Comparison of ENCODE assay signal across 11 mouse cellular contexts in the genomic region with DNA sequence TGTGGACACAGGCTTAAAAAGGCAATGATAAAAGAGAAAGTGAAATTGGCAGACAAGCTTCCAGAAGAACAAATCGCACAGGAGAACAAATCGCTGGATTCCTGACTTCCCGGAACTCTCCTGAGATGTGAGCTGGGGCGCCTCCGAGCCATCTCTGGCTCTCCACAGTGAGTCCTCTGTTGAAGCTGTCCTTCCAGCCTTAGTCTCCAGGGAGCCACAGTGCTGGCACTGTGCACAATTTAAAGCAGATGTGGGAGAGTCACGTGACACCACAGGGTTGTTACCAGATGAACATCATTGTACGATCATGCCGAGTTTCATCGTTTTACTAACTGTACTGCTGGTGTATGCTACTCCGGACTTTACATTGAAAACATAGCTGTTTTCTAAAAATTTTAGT.
DNase-seq lines count a peak whose midpoint lies in the region; ATAC-seq and TF ChIP-seq lines count a peak whose summit lies in the region.
"Had no signal": no experiment of that assay in that cellular context is flagged by ENCODE, and none has a peak within 500 bp of the region (broad histone marks: within the 10 kb centered on the region; RNA-seq: fewer than 3 reads in every experiment).

No protein-coding gene starts in this region.

- intact Hi-C loops in gastrocnemius, postnatal 36 days (cut with DNase I), result no loop called here

- H3K9me3 ChIP-seq in hindbrain, embryonic 15.5 days, result no peaks in the 10 kb centered on the region
- H3K9me3 ChIP-seq in hindbrain, embryonic 14.5 days (ENCODE audit: control insufficient read depth, low read length), result no peaks in the 10 kb centered on the region
- H3K9me3 ChIP-seq in limb, embryonic 11.5 days (ENCODE audit: control insufficient read depth, low read length), result no peaks in the 10 kb centered on the region
- no peaks in the 10 kb centered on the region for H3K9me3 ChIP-seq in lung, postnatal 0 days (ENCODE audit: low read length)

- 0 out of 2 replicates have a peak overlapping the region, but pooled peaks have one; percentile 10 for H3K4me2 ChIP-seq in hindbrain, embryonic 15.5 days
- no peak overlapping the region for H3K4me2 ChIP-seq in hindbrain, embryonic 14.5 days (replicated peaks)
- H3K4me2 ChIP-seq in limb, embryonic 11.5 days (ENCODE audit: low read depth, severe bottlenecking), result no peak overlapping the region; the same call in 1 of the 2 replicates
- H3K4me2 ChIP-seq in lung, postnatal 0 days (replicated peaks; ENCODE audit: low read depth, low read length), result no peak overlapping the region

- no peak overlapping the region for H3K9ac ChIP-seq in hindbrain, embryonic 15.5 days
- H3K9ac ChIP-seq in hindbrain, embryonic 14.5 days, result no peak overlapping the region
- no peak overlapping the region for H3K9ac ChIP-seq in limb, embryonic 11.5 days (ENCODE audit: low read length)
- H3K9ac ChIP-seq in lung, postnatal 0 days (replicated peaks; ENCODE audit: low read depth), result no peak overlapping the region

- 57% methylated on average over 10 of the region's 10 CpGs for WGBS in hindbrain, embryonic 15.5 days
- 53% methylated on average over 10 of the region's 10 CpGs for WGBS in hindbrain, embryonic 14.5 days
- WGBS in limb, embryonic 11.5 days, result 51% methylated on average over 10 of the region's 10 CpGs
- 81% methylated on average over 10 of the region's 10 CpGs for WGBS in lung, postnatal 0 days

- no peaks in the 10 kb centered on the region for H3K36me3 ChIP-seq in hindbrain, embryonic 15.5 days
- H3K36me3 ChIP-seq in hindbrain, embryonic 14.5 days (replicated peaks; ENCODE audit: control insufficient read depth, insufficient read depth), result no peaks in the 10 kb centered on the region
- H3K36me3 ChIP-seq in limb, embryonic 11.5 days (ENCODE audit: control insufficient read depth, insufficient read depth, low read length), result no peaks in the 10 kb centered on the region
- H3K36me3 ChIP-seq in lung, postnatal 0 days (ENCODE audit: insufficient read depth, low read length), result no peaks in the 10 kb centered on the region

- H3K27ac ChIP-seq in hindbrain, embryonic 15.5 days (replicated peaks), result no peak overlapping the region
- no peak overlapping the region for H3K27ac ChIP-seq in hindbrain, embryonic 14.5 days
- H3K27ac ChIP-seq in limb, embryonic 11.5 days (replicated peaks; ENCODE audit: low read depth, low read length), result no peak overlapping the region
- H3K27ac ChIP-seq in lung, postnatal 0 days (ENCODE audit: low read length), result no peak overlapping the region

- no peak for ATAC-seq in hindbrain, embryonic 15.5 days (ENCODE audit: low FRiP score, low read depth)
- ATAC-seq in hindbrain, embryonic 14.5 days (ENCODE audit: low FRiP score), result no peak
- ATAC-seq in limb, embryonic 11.5 days (ENCODE audit: insufficient number of reproducible peaks, low FRiP score, low TSS enrichment, low read depth), result no peak
- no peak for ATAC-seq in inflammation-experienced regulatory T-cells, adult 6 months
- no peak for ATAC-seq in lung, postnatal 0 days

- H3K27me3 ChIP-seq in hindbrain, embryonic 15.5 days, result no peaks in the 10 kb centered on the region
- no peaks in the 10 kb centered on the region for H3K27me3 ChIP-seq in hindbrain, embryonic 14.5 days (ENCODE audit: control insufficient read depth, insufficient read depth, low read length)
- no peaks in the 10 kb centered on the region for H3K27me3 ChIP-seq in limb, embryonic 11.5 days (ENCODE audit: control insufficient read depth, insufficient read depth, low read length)
- no peaks in the 10 kb centered on the region for H3K27me3 ChIP-seq in lung, postnatal 0 days (replicated peaks; ENCODE audit: insufficient read depth, low read length)

- TF ChIP-seq EP300 in lung, postnatal 0 days (IDR thresholded peaks at IDR 0.05), result no peak

- TF ChIP-seq CTCF in lung, postnatal 0 days (IDR thresholded peaks at IDR 0.05), result no peak

- no peak overlapping the region for H3K4me3 ChIP-seq in hindbrain, embryonic 15.5 days
- no peak overlapping the region for H3K4me3 ChIP-seq in hindbrain, embryonic 14.5 days (replicated peaks; ENCODE audit: low read length)
- H3K4me3 ChIP-seq in limb, embryonic 11.5 days (ENCODE audit: low read depth, low read length), result no peak overlapping the region
- no peak overlapping the region for H3K4me3 ChIP-seq in lung, postnatal 0 days (ENCODE audit: low read depth, low read length)

- peaks cover 22% of the 10 kb centered on the region for H3K4me1 ChIP-seq in hindbrain, embryonic 15.5 days (replicated peaks)
- H3K4me1 ChIP-seq in hindbrain, embryonic 14.5 days (replicated peaks; ENCODE audit: control insufficient read depth, insufficient read depth, low read length), result peaks cover 23% of the 10 kb centered on the region; the same call in 1 of the 2 replicates
- H3K4me1 ChIP-seq in limb, embryonic 11.5 days (ENCODE audit: control insufficient read depth, insufficient read depth, low read length), result peaks cover 2% of the 10 kb centered on the region; the same call in 1 of the 2 replicates
- no peaks in the 10 kb centered on the region for H3K4me1 ChIP-seq in lung, postnatal 0 days (ENCODE audit: insufficient read depth, low read depth, low read length)

- no peak for DNase-seq in hindbrain, embryonic 14.5 days (ENCODE audit: low spot score)
- DNase-seq in embryo, embryonic 11 days, result peak; percentile 62
- peak; percentile 54 to 68 for DNase-seq in gastrocnemius, postnatal 36 days
- peak; percentile 46 for DNase-seq in limb, embryonic 11.5 days (ENCODE audit: low spot score)
- DNase-seq in kidney, adult 18-20 months, result no peak
- DNase-seq in lung, postnatal 0 days (ENCODE audit: low spot score), result no peak
- DNase-seq: adrenal gland, adult 8-10 months; lung, postnatal 10 days; right cerebral cortex, postnatal 25 days had no signal

Comparison
In these comparisons a context has a peak if more than half of its experiments do, and no peak if none do; other contexts are left out.
1. DNase-seq: peak in embryo, embryonic 11 days (single experiment), gastrocnemius, postnatal 36 days (2 of 2) and limb, embryonic 11.5 days (single experiment); none in hindbrain, embryonic 14.5 days (single experiment), kidney, adult 18-20 months (single experiment) and lung, postnatal 0 days (single experiment).